Mouse (Mus musculus): ENCODE results near the gene Apba1.

Apba1 gene

GRCm38 (mm10) chr19:23758554-23759321 is at the start of gene Apba1:
TSS of gene Apba1 (plus strand) at chr19:23758887.
- no peak for DNase-seq (ENCODE audit: low read depth)

GRCm38 (mm10) chr19:23746506-23746905 is 12.2 kb upstream of the Apba1 start:
- no peak for DNase-seq (ENCODE audit: low read depth)

- no peak for DNase-seq (ENCODE audit: low read depth)
Observed at GRCm38 (mm10) chr19:23757011-23757410, 1.7 kb upstream of the Apba1 start.

GRCm38 (mm10) chr19:23757961-23758553 is 630 bp upstream of the Apba1 start:
- DNase-seq (ENCODE audit: low read depth) = peak; percentile 72

- no peak for DNase-seq (ENCODE audit: low read depth)
Observed at GRCm38 (mm10) chr19:23759322-23759945, 747 bp downstream of the Apba1 start.

- DNase-seq (ENCODE audit: low read depth) = no peak
Observed at GRCm38 (mm10) chr19:23763371-23763770, 4.7 kb downstream of the Apba1 start.

- DNase-seq (ENCODE audit: low read depth) = no peak
Observed at GRCm38 (mm10) chr19:23764051-23764450, 5.4 kb downstream of the Apba1 start.

- DNase-seq (ENCODE audit: low read depth) = no peak
Observed at GRCm38 (mm10) chr19:23768864-23769263, 10.2 kb downstream of the Apba1 start.

- DNase-seq (ENCODE audit: low read depth) = no peak
Observed at GRCm38 (mm10) chr19:23770494-23771423, 12.1 kb downstream of the Apba1 start.

GRCm38 (mm10) chr19:23771971-23772370 is 13.3 kb downstream of the Apba1 start:
- DNase-seq (ENCODE audit: low read depth) = no peak

- no peak for DNase-seq (ENCODE audit: low read depth)
Observed at GRCm38 (mm10) chr19:23775356-23775755, 16.7 kb downstream of the Apba1 start.

- DNase-seq (ENCODE audit: low read depth) = no peak
Observed at GRCm38 (mm10) chr19:23779130-23779529, 20.4 kb downstream of the Apba1 start.

- DNase-seq (ENCODE audit: low read depth) = no peak
Observed at GRCm38 (mm10) chr19:23780105-23780504, 21.4 kb downstream of the Apba1 start.

- no peak for DNase-seq (ENCODE audit: low read depth)
Observed at GRCm38 (mm10) chr19:23781968-23782367, 23.3 kb downstream of the Apba1 start.

GRCm38 (mm10) chr19:23788420-23789132 is 29.9 kb downstream of the Apba1 start:
- no peak for DNase-seq (ENCODE audit: low read depth)

- no peak for DNase-seq (ENCODE audit: low read depth)
Observed at GRCm38 (mm10) chr19:23791704-23792103, 33.0 kb downstream of the Apba1 start.

- no peak for DNase-seq (ENCODE audit: low read depth)
Observed at GRCm38 (mm10) chr19:23792559-23792958, 33.9 kb downstream of the Apba1 start.

GRCm38 (mm10) chr19:23794491-23794890 is 35.8 kb downstream of the Apba1 start:
- no peak for DNase-seq (ENCODE audit: low read depth)

- no peak for DNase-seq (ENCODE audit: low read depth)
Observed at GRCm38 (mm10) chr19:23795156-23795555, 36.5 kb downstream of the Apba1 start.

- DNase-seq (ENCODE audit: low read depth) = no peak
Observed at GRCm38 (mm10) chr19:23801174-23801573, 42.5 kb downstream of the Apba1 start.

GRCm38 (mm10) chr19:23803221-23803870 is 44.7 kb downstream of the Apba1 start:
- no peak for DNase-seq (ENCODE audit: low read depth)

All from c-Kit-positive CD71-positive TER-119-negative erythroid progenitor cells, embryonic 14.5 days (primary cell).